Mouse (Mus musculus) forebrain, embryonic 16.5 days (tissue): Measurements from ENCODE around the gene Fam198a. TPM values are rescaled to one million over a fixed set of nuclear protein-coding genes. Genes with fewer than 3 reads are reported as not detected.
A peak's percentile ranks its signal among the peaks of the same experiment; 100 is the strongest.

Experiments
- ATAC-seq: fragments of 200-750 bp; cut with Nextera tagmentation; 2 replicates; pipeline ENCODE4 v1.8.0; 2017; ENCODE audit warnings: mild to moderate bottlenecking, moderate library complexity
- H3K27ac ChIP-seq: fragments of 300-500 bp; sonication (generic); 2 replicates; pipeline ENCODE4 v1.5.1; 2014; ENCODE audit warnings: low read length, control low read depth
- H3K27me3 ChIP-seq: fragments of 300-500 bp; sonication (generic); replicated peaks from 2 replicates; pipeline ENCODE4 v1.6.1; 2014; ENCODE audit warnings: low read length; ENCODE audit not compliant: control insufficient read depth, insufficient read depth
- H3K36me3 ChIP-seq: fragments of 300-500 bp; sonication (generic); 2 replicates; pipeline ENCODE4 v1.6.1; 2014; ENCODE audit not compliant: control insufficient read depth, insufficient read depth
- H3K4me1 ChIP-seq: fragments of 300-500 bp; sonication (generic); replicated peaks from 2 replicates; pipeline ENCODE4 v1.6.1; 2014; ENCODE audit warnings: low read length; ENCODE audit not compliant: control insufficient read depth, insufficient read depth
- H3K4me2 ChIP-seq: fragments of 300-500 bp; sonication (generic); 2 replicates; pipeline ENCODE4 v1.6.1; 2014; ENCODE audit warnings: mild to moderate bottlenecking, low read length, control low read depth
- H3K4me3 ChIP-seq: fragments of 300-500 bp; sonication (generic); replicated peaks from 2 replicates; pipeline ENCODE4 v1.5.1; 2014; ENCODE audit warnings: mild to moderate bottlenecking, low read length, control low read depth
- H3K9ac ChIP-seq: fragments of 300-500 bp; sonication (generic); replicated peaks from 2 replicates; pipeline ENCODE4 v1.6.1; 2014; ENCODE audit warnings: low read depth, low read length, control low read depth
- H3K9me3 ChIP-seq: fragments of 300-500 bp; sonication (generic); 2 replicates; pipeline ENCODE4 v1.6.1; 2016; ENCODE audit warnings: low read length; ENCODE audit not compliant: control insufficient read depth
- WGBS: fragments of 180-500 bp; shearing (Covaris S2); extraction: QIAGEN DNeasy Blood & Tissue Kit; methylation state at CpG from one replicate; pipeline ENCODE4 v1.1.7; 2014; 5-methylcytosine and 5-hydroxymethylcytosine counted together
- polyA plus RNA-seq: library from polyadenylated mRNA; unstranded; fragments of >200 nt; fragmentation: Nextera tagmentation; extraction: Ambion mirVana; gene quantifications from 2 replicates; pipeline ENCODE4 v1.2.1, GENCODE M21; 2015

Gene Fam198a
- polyA plus RNA-seq, 1 experiment from 2014 or later, result 1.8 TPM

- WGBS, result 88% methylated on average over 9 of the region's 9 CpGs
- Histone ChIP-seq H3K27ac (no peak overlapping the region), H3K4me2 (no peak overlapping the region), H3K9ac (no peak overlapping the region), H3K4me3 (no peak overlapping the region), H3K36me3 (no peaks in the 10 kb centered on the region), H3K27me3 (no peaks in the 10 kb centered on the region), H3K4me1 (no peaks in the 10 kb centered on the region), H3K9me3 (no peaks in the 10 kb centered on the region)
- no peak for ATAC-seq
Measured at GRCm38 (mm10) chr9:121924901-121925560, 25.8 kb upstream of the Fam198a start.

GRCm38 (mm10) chr9:121925959-121926358, 24.8 kb upstream of the Fam198a start:
- Histone ChIP-seq H3K9me3 (no peaks in the 10 kb centered on the region), H3K27ac (no peak overlapping the region), H3K4me3 (no peak overlapping the region), H3K4me2 (no peak overlapping the region), H3K4me1 (no peaks in the 10 kb centered on the region), H3K36me3 (no peaks in the 10 kb centered on the region), H3K9ac (no peak overlapping the region), H3K27me3 (no peaks in the 10 kb centered on the region)
- ATAC-seq, result no peak
- WGBS, result 84% methylated on average over 8 of the region's 8 CpGs

- Histone ChIP-seq H3K9ac (no peak overlapping the region), H3K36me3 (no peaks in the 10 kb centered on the region), H3K4me3 (no peak overlapping the region), H3K9me3 (no peaks in the 10 kb centered on the region), H3K27me3 (no peaks in the 10 kb centered on the region), H3K27ac (no peak overlapping the region), H3K4me2 (no peak overlapping the region), H3K4me1 (no peaks in the 10 kb centered on the region)
- 63% methylated on average over 11 of the region's 11 CpGs for WGBS
- ATAC-seq, result no peak
Measured at GRCm38 (mm10) chr9:121926634-121927405, 24.0 kb upstream of the Fam198a start.

GRCm38 (mm10) chr9:121927721-121928120, 23.1 kb upstream of the Fam198a start:
- H3K4me3 ChIP-seq, result no peak overlapping the region
- no peaks in the 10 kb centered on the region for H3K36me3 ChIP-seq
- ATAC-seq, result no peak
- WGBS, result 90% methylated on average over 7 of the region's 7 CpGs
- no peaks in the 10 kb centered on the region for H3K9me3 ChIP-seq
- no peaks in the 10 kb centered on the region for H3K27me3 ChIP-seq
- no peaks in the 10 kb centered on the region for H3K4me1 ChIP-seq
- no peak overlapping the region for H3K27ac ChIP-seq
- no peak overlapping the region for H3K9ac ChIP-seq
- no peak overlapping the region for H3K4me2 ChIP-seq

GRCm38 (mm10) chr9:121928498-121928897, 22.3 kb upstream of the Fam198a start:
- no peaks in the 10 kb centered on the region for H3K4me1 ChIP-seq
- no peak overlapping the region for H3K4me2 ChIP-seq
- ATAC-seq, result no peak
- H3K27me3 ChIP-seq, result no peaks in the 10 kb centered on the region
- no peak overlapping the region for H3K9ac ChIP-seq
- H3K4me3 ChIP-seq, result no peak overlapping the region
- WGBS, result 21% methylated on average over 2 of the region's 2 CpGs
- no peaks in the 10 kb centered on the region for H3K36me3 ChIP-seq
- no peak overlapping the region for H3K27ac ChIP-seq
- no peaks in the 10 kb centered on the region for H3K9me3 ChIP-seq

GRCm38 (mm10) chr9:121934856-121935255, 15.9 kb upstream of the Fam198a start:
- no peak overlapping the region for H3K4me3 ChIP-seq
- no peaks in the 10 kb centered on the region for H3K27me3 ChIP-seq
- 82% methylated on average over 4 of the region's 4 CpGs for WGBS
- no peak overlapping the region for H3K9ac ChIP-seq
- H3K4me2 ChIP-seq, result no peak overlapping the region
- H3K9me3 ChIP-seq, result no peaks in the 10 kb centered on the region
- no peak for ATAC-seq
- no peaks in the 10 kb centered on the region for H3K4me1 ChIP-seq
- H3K36me3 ChIP-seq, result no peaks in the 10 kb centered on the region
- no peak overlapping the region for H3K27ac ChIP-seq

GRCm38 (mm10) chr9:121936952-121937351, 13.8 kb upstream of the Fam198a start:
- Histone ChIP-seq H3K27ac (no peak overlapping the region), H3K27me3 (no peaks in the 10 kb centered on the region), H3K9me3 (no peaks in the 10 kb centered on the region), H3K9ac (no peak overlapping the region), H3K4me3 (no peak overlapping the region; the same call in 1 of the 2 replicates), H3K4me2 (peak overlapping the region; percentile 55), H3K36me3 (no peaks in the 10 kb centered on the region), H3K4me1 (no peaks in the 10 kb centered on the region)
- ATAC-seq, result peak; percentile 54
- 69% methylated on average over 1 of the region's 1 CpGs for WGBS

- ATAC-seq, result peak; percentile 75
- 49% methylated on average over 6 of the region's 6 CpGs for WGBS
- Histone ChIP-seq H3K27me3 (no peaks in the 10 kb centered on the region), H3K4me2 (peak overlapping the region; percentile 55), H3K4me1 (no peaks in the 10 kb centered on the region), H3K4me3 (peak overlapping the region; percentile 52), H3K36me3 (no peaks in the 10 kb centered on the region), H3K9me3 (no peaks in the 10 kb centered on the region), H3K27ac (peak overlapping the region; percentile 11), H3K9ac (peak overlapping the region; percentile 32; the same call in 1 of the 2 replicates)
Measured at GRCm38 (mm10) chr9:121937451-121937864, 13.3 kb upstream of the Fam198a start.

- ATAC-seq, result peak; percentile 86
- Histone ChIP-seq H3K4me3 (peak overlapping the region; percentile 52), H3K4me2 (peak overlapping the region; percentile 55), H3K4me1 (no peaks in the 10 kb centered on the region), H3K27me3 (no peaks in the 10 kb centered on the region), H3K9ac (peak overlapping the region; percentile 53), H3K27ac (peak overlapping the region; percentile 11; the same call in 1 of the 2 replicates), H3K36me3 (no peaks in the 10 kb centered on the region), H3K9me3 (no peaks in the 10 kb centered on the region)
- WGBS, result 55% methylated on average over 21 of the region's 21 CpGs
Measured at GRCm38 (mm10) chr9:121937944-121938355, 12.8 kb upstream of the Fam198a start.
